Mouse (Mus musculus) lung, postnatal 4 days (tissue): Measurements from ENCODE around the gene Cdh13.

Experiments
- DNase-seq, 2 experiments: peaks; one replicate each; pipeline ENCODE4 v3.0.0; 2021

Gene Cdh13

DNA sequence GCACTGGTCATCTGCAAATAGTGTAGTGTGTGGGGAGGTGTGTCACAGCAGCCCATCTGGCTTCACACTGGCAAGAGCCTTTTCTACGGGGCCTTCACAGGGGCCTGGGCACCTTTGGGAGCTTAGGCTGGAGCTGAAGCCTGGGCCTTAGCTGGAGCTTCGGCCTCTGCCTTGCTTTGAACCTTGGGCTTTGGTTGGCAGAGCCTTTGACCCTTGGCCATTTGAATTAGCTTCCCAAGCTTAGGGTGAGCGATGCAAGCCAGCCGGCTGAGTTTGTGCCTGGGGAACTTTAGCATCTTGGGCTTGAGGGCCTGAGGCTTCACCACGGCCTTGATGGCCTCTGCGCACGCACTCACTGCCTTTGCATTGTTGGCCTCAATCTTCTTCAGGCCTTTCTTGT is 98.1 kb downstream of the Cdh13 start:
- DNase-seq: no peak

DNA sequence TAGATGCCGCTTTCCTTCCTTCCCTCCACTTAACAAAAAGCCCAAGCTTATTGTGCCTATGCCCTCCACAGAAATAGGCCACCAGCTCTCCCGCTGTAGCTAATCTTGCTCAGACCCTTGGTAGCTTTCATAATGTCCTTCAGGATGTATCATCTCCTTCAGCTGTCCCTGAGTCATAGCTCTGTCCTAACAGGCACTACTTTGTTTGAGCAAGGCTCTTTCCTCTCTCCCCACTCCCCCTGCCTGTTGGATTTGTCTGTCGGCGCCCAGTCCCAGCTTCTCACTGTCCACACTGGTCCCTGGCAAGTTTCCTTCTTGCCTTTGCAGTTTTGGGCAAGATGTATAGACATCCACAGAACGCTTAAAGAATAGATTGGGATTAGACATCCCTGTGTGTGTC is 100.8 kb downstream of the Cdh13 start:
- DNase-seq: no peak

DNA sequence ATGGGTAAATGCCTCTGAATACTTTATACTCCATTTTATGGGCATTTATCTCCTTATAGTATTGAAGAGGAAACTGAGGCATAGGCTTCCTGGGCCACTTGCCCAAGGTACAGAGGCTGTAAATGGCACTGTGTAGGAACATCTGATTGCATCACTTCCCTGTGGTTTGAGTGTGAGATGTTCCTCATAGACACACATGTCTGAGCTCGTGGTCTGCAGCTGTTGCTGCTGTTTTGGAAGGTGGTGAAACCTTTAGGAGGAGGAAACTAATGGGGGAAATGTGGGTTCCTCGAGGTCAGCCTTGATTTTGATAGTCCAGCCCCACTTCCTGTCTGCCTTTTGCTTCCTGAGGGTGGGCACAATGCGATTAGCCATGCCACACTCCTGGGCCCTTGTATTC is 105.9 kb downstream of the Cdh13 start:
- DNase-seq: no peak

DNA sequence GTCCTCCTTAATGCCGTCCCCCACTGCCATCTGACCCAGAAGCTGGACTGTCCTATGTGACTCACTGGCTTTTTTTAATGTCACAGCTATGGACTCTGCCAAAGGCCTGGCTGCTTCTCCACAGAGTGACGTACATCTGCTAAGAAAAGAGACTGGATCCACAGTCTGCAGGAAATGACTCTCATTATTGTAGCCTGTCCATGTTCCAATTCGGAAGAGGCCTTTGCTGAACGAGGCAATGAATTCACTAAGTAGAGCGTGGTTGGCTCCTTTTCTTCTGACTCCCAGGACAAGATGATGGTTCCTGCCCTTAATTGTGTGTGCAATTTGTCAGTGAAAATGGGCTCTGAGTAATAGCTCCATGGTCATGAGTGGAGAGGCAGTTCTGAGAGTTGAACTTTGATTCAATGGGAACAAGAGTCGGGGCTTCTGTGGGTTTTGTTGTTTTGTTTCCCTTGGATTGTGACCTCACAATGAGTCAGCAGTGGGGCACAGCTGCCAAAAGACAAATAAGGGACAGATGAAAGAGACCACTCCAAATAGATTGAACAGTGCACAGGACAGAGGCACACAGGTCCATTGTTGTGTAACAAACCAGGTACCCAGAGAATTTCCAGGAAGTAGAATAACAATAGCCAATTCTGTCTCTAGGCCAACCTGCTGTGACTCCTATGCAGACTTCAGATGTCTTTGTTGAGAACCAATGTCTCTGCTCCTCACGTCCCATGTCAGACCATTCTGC is 110.5 kb downstream of the Cdh13 start:
- peak; percentile 39 to 57 for DNase-seq

DNA sequence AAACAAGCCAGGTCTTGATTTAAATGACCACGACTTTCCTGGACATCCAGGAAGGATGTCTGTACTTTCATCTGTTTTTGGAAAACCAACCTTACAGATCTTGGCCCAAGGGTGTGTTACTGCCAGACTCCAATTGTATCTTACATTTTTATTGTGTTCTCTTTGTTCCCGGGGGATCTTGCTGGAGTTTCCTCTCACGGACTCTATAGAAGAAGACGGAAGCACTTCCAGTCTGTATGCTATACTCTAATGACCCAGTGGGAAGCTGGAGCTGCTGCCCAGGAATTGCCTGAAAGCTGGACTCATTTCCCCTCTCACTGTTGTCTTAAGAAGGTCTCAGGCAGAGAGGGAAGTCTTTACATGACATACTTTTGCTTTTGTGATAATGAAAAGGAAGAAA is 111.6 kb downstream of the Cdh13 start:
- DNase-seq: peak in 1 of 2 experiments; percentile 5

DNA sequence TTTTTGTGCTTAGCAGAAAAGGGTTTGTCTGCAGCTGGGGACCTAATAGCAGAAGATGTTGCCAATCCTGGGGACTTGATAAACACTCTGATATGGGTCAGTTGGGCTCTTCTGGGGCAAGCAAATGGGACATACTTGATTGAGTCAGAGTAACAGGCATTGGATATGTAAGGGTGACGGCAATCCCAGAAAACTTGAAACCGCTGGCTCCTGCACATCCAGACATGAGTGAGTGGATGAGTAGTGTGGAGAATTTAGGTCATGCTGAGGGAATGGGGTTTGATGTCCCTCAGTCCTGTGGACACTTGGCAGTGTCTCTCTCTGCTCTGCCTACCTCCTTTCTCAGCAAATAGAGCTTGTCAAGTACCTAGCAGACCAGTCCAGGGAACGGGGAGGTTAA is 121.3 kb downstream of the Cdh13 start:
- DNase-seq: no peak

DNA sequence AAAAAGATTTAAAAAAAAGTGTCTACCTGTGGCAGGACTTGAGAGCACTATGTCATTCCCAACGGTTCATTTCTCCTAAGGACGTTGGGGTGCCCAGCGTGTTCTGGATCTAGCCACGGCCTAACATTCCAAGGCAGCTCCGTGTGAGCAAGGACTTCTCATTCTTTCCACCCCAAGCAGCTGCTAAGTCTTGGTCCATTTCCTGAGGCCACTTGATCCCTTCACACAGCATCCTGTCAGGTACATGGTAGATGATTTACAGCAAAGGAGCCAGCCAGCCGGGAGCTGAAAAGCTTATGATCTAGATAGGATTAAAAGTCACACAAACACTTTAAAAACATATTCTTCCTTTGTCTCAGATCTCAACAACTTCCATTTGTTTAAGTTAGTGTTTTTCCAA is 123.8 kb downstream of the Cdh13 start:
- DNase-seq: no peak

DNA sequence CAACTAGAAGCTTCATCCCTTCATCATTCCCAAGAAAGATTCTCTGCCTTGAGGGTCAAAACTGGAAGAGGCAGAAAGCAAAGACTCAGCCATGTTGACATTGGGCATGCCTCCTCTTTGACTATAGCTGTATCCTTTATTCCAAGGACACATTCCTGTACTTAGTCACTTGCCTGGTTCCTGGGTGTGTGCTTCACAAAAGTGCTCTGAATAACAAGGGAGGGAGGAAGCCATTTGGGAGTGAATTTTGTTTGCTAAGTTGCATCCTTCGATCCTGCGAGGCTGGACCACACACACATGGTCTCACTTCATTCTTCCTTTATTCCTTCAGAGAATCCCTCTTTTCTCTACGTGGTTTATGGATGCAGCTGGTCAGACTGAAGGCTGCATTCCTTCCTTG is 125.9 kb downstream of the Cdh13 start:
- no peak for DNase-seq

DNA sequence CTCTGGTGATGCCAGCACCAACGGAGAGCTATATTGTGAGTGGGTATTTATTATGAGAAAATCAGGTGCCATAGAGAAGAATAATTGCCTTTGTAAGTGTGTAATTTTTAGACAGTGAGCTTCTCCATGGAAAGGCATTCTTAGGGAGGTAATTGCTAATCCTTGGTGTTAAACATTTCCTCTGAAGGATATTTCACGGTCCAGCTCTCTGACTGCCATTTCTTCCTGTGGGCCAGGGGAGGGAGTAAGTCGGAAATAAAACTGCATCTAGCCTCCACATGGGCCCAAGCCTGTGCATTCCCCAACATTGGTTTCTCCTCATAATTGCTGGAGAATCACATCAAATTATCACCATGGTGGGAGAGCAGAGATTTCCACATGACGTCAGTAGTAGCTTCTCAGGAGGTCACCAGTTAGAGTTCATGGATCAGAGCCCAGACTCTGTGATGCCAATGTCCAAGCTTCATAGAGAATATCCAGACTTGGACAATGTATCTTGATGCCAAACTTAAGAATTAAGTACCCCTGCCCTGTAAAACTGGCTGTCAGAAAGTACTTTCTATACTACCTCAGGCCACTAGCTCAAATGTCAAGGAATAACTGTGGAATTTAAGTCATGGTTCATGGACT is 126.9 kb downstream of the Cdh13 start:
- no peak for DNase-seq

DNA sequence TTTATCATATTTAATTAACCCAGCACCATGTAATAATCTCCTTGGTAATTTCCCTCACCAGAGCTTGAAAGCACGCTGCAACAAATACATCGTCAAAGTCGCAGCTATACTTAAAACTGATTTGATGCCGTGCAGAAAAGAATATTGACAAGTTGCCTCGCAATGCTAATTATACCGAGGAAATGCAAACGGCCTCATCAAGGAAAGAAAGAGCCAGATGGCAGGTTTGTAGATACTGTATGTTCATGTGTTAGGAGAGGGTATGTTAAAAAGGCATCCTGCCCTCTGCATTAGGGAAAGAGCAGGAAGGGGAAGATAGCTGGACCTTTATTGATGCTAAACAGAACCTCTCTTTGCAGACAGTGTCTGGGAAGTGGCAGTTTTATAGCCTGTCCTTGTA is 132.1 kb downstream of the Cdh13 start:
- no peak for DNase-seq

DNA sequence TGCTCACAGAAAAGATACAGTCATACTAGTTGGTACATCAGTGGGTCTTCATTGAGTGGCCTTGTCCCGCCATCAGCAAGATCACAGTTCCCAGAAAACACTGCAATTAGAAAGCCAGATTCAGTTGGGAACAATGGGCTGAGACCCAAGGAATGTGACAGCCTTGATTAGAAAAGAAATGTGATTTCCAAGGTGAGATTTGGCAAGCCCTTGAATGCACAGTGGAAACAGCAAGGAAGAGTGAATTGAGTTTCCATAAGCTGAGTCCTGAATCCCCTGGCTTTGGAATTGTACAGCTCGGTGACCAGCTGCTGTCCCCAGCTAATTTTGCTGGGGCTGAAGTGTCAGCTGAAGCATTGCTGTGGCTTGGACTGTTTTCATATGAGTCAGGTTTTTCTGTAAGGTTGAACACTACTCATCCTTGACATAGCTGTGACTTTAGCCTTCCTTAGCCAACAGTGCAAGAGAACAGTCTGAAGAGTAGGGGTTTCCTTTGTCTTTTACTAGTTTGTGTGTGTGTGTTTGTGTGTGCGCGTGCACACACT is 133.3 kb downstream of the Cdh13 start:
- no peak for DNase-seq

DNA sequence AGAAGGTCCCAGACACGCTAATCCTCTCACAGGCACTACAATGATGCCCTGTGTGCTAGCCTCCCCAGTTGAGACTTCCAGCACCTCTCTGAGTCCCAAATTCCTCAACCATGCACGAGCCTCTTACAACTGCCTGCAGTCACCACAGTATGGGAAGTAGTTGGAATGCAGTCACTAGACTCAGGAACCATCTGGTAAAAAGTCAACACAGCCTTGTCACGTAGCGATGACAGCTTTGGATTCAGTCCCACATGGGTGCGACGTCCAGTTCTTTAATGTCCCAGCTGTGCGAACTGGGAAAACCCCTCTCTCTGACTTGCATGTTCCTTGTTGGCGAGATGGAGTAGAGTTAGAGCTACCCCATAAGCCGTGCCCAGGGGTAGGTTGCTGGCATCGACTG is 139.1 kb downstream of the Cdh13 start:
- DNase-seq: no peak

DNA sequence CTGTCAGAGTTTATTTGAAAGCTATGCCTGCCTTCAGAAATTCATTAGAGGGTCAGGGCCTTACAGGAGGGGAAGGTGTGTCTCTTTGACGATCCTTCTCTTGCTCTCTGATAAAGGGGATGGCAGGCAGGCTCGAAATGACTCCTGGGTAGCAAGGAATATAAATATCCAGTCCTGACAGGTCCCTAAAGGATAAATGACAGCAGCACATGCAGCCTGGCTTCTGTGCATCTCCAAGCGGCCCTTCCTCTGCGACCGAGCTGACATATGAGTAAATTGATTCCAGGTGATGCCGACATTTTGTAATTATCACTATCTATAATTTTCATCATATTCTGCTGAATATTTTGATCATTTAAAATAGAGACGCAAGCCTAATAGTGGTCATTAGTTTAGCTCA is 145.4 kb downstream of the Cdh13 start:
- no peak for DNase-seq

DNA sequence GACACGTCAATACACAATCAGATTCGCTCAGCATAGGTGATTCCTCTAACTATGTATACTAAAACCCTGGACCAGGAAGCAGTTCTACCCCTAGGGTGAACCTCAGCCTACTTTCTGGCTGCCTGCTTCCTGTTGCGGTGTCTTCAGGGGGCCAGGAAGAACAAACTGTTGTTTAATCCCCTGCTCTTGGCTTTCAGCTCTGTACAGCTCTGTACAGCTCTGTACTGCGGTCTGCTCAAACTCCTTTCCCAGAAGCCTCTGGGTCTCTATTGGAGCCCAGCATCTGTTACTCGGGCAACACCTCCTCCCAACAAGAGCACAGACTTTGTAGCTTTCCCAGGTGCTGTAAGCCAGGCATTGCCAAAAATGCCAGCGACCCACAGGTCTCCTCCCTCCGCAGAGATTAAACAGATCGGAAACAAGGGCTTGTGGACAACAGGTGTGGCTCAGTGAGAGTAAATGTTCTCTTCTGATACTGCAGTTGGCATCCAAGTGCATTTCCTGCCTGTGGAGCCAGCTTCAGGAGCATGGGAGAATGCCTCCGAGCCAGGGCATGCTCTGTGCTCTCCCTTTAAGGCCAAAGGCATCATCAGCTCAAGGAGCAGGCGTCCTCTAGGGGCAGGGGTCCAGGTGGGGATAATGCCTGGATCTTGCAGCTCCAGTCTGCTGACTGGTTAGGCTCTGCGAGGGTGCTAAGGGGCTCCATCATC is 148.4 kb downstream of the Cdh13 start:
- DNase-seq: no peak

DNA sequence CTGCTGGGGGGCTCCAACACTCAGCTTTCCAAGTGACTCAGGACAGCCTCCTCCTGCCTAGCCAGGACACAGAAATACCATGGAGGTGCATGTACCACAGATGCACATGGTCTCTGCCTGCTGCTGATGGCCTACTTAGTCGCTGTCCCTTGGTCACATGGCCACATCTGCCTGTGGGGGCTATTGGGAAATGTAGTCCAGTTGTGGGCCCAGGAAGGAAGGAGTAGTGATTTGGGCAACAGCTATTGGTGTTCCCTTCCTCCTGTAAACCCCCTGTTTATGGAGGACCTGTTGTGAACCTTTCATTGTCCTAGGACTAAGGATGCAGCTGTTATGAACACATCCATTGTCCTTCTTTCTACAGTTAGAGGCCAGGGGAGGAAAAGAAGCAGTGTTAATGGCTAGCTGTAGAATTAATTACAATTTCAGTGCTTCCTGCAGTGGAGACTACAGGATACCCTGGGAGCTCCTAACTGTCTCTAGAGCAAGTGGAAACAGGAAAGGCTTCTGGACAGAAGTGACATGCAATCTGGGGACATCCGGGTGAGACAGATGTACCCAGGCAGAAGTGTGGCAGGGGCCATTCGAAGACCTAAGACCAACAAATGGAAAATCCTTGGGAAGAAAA is 150.1 kb downstream of the Cdh13 start:
- no peak for DNase-seq

DNA sequence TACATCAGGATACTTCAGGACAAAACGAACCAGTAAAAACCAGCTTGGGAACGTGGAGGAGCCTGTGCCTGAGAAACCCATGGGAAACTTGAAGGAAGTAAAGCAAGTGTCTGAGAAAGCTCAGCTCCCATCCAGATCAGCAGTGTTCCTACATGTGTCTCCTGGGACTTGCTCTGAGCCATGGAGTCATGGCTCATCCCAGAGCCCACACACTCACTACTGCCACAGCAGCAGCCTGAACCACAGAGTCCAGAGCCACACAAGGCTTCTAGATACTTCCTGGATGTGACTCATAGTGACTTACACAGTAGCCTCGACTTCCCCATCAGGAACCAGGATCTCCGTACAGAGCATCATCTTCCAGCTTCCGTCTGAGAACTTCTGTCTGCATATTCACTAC is 153.2 kb downstream of the Cdh13 start:
- no peak for DNase-seq

DNA sequence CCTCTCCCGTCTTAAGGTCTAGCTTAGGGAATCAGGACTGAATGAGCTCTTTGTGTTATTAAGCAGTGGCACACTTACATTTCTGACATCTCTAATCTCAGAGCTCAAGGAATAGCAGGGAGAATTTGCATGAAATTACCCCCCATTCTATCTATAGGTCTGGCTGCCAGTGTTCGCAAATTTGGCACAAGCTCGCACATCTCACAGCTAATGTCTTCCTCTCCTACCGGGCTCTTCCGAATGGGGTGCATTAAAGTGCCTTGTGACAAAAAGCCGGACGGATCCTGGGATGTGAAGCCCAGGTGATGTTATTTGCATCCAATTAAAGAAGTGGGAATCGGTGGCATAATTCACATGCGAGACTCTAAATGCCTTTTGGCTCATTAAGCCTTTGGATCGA is 153.6 kb downstream of the Cdh13 start:
- DNase-seq: no peak

DNA sequence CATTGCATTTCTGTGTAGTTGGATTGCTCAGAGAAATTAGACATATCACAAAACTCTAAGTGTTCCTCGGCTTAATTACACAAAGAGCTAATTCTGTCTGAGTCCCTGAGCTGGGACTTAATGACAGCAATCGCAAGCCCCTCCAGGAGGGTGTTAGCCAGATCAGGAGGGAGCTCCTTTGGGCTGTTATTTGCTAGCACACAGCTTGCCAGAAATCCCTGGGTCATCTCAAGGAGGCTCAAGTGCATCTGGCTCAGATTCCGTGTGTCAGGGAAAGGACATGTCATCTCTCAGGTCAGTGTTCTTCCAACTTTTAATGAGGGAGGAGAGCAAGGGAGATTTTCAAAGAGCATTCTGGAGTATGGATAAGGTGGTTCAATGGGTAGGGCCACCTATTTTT is 154.3 kb downstream of the Cdh13 start:
- no peak for DNase-seq

DNA sequence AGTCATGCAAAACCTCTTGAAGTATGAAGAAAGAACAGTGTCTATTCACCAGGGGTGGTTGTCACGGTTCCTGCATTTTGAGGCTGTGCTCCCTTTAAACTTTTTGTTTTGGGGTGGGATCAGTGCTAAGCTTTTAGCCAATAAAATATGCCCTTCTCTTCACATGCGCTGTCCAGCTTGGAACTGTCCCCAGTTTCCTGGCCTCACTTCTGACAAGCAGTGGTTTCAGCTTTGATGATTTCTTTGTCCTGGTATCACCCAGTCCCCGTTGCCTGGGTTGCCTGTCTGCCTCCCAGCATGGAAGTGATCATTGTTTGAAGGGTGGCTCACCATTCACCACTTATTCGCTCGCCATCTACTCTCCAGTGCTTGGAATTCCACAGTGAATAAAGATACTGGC is 156.3 kb downstream of the Cdh13 start:
- DNase-seq: no peak

DNA sequence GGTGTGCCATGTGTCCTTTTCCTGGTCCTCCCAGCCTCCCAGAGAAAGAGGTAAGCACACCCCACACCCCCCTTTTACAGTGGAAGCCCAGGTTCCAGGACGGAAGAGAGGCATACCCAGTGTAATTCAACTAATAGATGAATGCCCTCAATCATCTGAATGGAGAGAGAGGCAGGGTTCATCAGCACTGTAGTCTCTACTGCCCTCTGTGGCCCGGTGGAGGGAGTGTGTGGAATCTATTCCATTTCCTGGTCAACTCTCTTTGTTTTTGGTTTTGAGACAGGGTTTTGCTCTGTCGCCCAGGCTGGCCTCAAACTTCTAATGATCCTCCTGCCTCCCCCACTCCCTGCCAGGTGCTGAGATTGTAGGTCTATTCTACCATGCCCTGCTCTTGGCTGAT is 159.8 kb downstream of the Cdh13 start:
- peak in 1 of 2 experiments; percentile 8 for DNase-seq

DNA sequence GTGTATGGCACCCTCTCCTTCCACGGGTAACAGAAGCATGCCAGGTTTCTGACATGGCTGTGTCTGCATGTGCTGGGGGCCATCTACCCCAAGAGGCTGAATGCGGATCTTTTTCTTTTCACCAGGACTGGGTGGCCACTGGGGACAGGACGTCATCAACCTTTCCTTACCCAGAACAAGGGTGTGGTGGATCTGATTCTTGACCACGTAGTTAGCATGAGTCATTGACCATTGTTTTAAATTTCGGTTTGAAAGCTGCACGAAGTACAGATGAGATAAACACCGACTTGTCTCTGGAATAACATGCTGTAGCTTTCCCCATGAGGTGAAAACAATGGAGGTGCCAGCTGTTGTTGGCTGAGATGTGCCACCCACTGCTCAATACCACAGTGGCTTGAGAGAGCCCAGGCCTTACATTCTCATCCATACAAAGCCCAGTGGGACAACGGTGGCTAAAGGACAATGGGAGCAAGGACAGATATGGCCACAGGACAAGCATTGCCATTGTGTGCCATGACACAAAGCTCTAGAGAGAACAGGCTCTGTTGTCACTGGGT is 161.2 kb downstream of the Cdh13 start:
- no peak for DNase-seq

DNA sequence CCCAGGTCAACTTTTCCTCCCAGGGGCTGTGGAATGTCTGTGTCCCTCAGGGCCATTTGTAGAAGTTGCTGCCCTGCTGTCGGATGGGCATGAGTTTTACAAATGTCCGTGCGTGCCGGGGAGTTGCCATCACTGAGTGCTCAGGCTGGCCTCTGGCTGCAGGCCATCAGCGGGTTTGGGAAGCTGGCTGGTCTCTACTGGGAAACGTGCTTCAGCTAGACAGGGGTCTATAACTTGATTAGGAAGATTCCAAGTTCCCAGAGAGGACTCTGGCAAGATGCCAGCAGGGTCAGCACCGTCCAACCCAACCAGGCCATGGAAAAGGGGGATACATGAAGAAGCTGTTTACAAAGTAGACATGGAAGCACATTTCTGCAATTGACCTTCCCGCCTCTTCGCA is 163.0 kb downstream of the Cdh13 start:
- DNase-seq: no peak

DNA sequence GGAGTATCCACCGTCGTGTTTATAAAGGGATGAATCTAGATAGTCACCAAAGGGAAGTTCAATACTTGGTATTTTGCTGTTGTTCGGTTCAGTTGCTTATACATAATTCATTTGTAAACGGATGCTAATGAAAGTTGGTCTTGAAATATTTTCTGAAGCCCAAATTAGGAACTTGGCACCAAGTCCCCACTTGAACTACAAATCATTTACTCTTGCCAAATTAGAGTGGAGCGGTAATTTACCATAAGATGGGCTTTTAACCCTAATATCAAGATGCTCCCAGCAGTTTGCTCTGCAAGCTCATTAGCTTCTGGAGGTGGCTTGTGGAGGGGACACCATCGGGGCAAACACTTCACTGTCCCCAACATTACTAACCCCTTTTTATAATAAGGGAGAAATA is 164.5 kb downstream of the Cdh13 start:
- no peak for DNase-seq
